Comparison of ENCODE assay signal across 11 mouse cellular contexts in genomic region chr19:5426640-5427290, GRCm38 (mm10). TPM values are rescaled to one million over a fixed set of nuclear protein-coding genes. Genes with fewer than 3 reads are reported as not detected.
DNase-seq lines count a peak whose midpoint lies in the region; ATAC-seq lines count a peak whose summit lies in the region.
"Had no signal": no experiment of that assay in that cellular context is flagged by ENCODE, and none has a peak within 500 bp of the region (broad histone marks: within the 10 kb centered on the region; RNA-seq: fewer than 3 reads in every experiment).

No protein-coding gene starts in this region.

- peaks cover 28% of the 10 kb centered on the region for H3K4me1 ChIP-seq in embryonic facial prominence, embryonic 12.5 days
- peaks cover 47% of the 10 kb centered on the region for H3K4me1 ChIP-seq in hindbrain, embryonic 13.5 days (replicated peaks)
- H3K4me1 ChIP-seq in midbrain, embryonic 12.5 days: peaks cover 32% of the 10 kb centered on the region

- H3K27me3 ChIP-seq in embryonic facial prominence, embryonic 12.5 days: no peaks in the 10 kb centered on the region
- H3K27me3 ChIP-seq in hindbrain, embryonic 13.5 days: no peaks in the 10 kb centered on the region; the same call in 1 of the 2 replicates
- H3K27me3 ChIP-seq in midbrain, embryonic 12.5 days: no peaks in the 10 kb centered on the region

- ATAC-seq in embryonic facial prominence, embryonic 12.5 days (ENCODE audit: insufficient number of reproducible peaks, insufficient read depth, low FRiP score, low TSS enrichment): no peak
- no peak for ATAC-seq in hindbrain, embryonic 13.5 days (ENCODE audit: low FRiP score)
- ATAC-seq in midbrain, embryonic 12.5 days (ENCODE audit: low FRiP score, low read depth): no peak
- ATAC-seq in megakaryocyte progenitor cell, adult 5-6 weeks (replicated peaks; ENCODE audit: poor library complexity): no peak

- peak; percentile 26 for DNase-seq in kidney, adult 9 months
- no peak for DNase-seq in kidney, postnatal 25 days
- no peak for DNase-seq in right cerebral cortex, postnatal 10 days (ENCODE audit: low spot score in 2 of 2)
- no peak for DNase-seq in left cerebral cortex, adult 8-10 months (ENCODE audit: low spot score in 2 of 2)
- DNase-seq: adrenal gland, postnatal 36 days; embryo, embryonic 11 days had no signal

- no peaks in the 10 kb centered on the region for H3K9me3 ChIP-seq in embryonic facial prominence, embryonic 12.5 days
- no peaks in the 10 kb centered on the region for H3K9me3 ChIP-seq in hindbrain, embryonic 13.5 days
- H3K9me3 ChIP-seq in midbrain, embryonic 12.5 days: no peaks in the 10 kb centered on the region

- H3K27ac ChIP-seq in embryonic facial prominence, embryonic 12.5 days: no peak overlapping the region
- H3K27ac ChIP-seq in hindbrain, embryonic 13.5 days: no peak overlapping the region
- 0 out of 2 replicates have a peak overlapping the region, but pooled peaks have one; percentile 4 for H3K27ac ChIP-seq in midbrain, embryonic 12.5 days (replicated peaks)

- H3K9ac ChIP-seq in embryonic facial prominence, embryonic 12.5 days: peak overlapping the region; percentile 81; the same call in 1 of the 2 replicates
- peak overlapping the region; percentile 43 for H3K9ac ChIP-seq in hindbrain, embryonic 13.5 days
- H3K9ac ChIP-seq in midbrain, embryonic 12.5 days (replicated peaks): no peak overlapping the region; the same call in 1 of the 2 replicates

- peaks cover 34% of the 10 kb centered on the region for H3K36me3 ChIP-seq in embryonic facial prominence, embryonic 12.5 days
- peaks cover 26% of the 10 kb centered on the region for H3K36me3 ChIP-seq in hindbrain, embryonic 13.5 days
- peaks cover 29% of the 10 kb centered on the region for H3K36me3 ChIP-seq in midbrain, embryonic 12.5 days

- WGBS in embryonic facial prominence, embryonic 12.5 days: 93% methylated on average over 13 of the region's 13 CpGs
- WGBS in hindbrain, embryonic 13.5 days: 92% methylated on average over 13 of the region's 13 CpGs
- WGBS in midbrain, embryonic 12.5 days: 90% methylated on average over 13 of the region's 13 CpGs

- H3K4me3 ChIP-seq in embryonic facial prominence, embryonic 12.5 days: 0 out of 2 replicates have a peak overlapping the region, but pooled peaks have one; percentile 80
- H3K4me3 ChIP-seq in hindbrain, embryonic 13.5 days: peak overlapping the region; percentile 82
- H3K4me3 ChIP-seq in midbrain, embryonic 12.5 days: peak overlapping the region; percentile 12; the same call in 1 of the 2 replicates

- H3K4me2 ChIP-seq in embryonic facial prominence, embryonic 12.5 days (replicated peaks): peak overlapping the region; percentile 88
- peak overlapping the region; percentile 88; the same call in 1 of the 2 replicates for H3K4me2 ChIP-seq in hindbrain, embryonic 13.5 days
- peak overlapping the region; percentile 79 for H3K4me2 ChIP-seq in midbrain, embryonic 12.5 days (replicated peaks)

RNA-seq across cellular contexts. Expression of gene AI837181, which starts 1.8 kb away (rescaled TPM):
- 67.2 and 67.9 TPM in 2 replicates for polyA plus RNA-seq in embryonic facial prominence, embryonic 12.5 days (2016; fragmentation: Nextera tagmentation; extraction: Ambion mirVana)
- 68.5 and 69.7 TPM in 2 replicates for polyA plus RNA-seq in hindbrain, embryonic 13.5 days (2015; fragmentation: Nextera tagmentation; extraction: Ambion mirVana)
- 52.4 and 60.3 TPM in 2 replicates for polyA plus RNA-seq in midbrain, embryonic 12.5 days (2016; fragmentation: Nextera tagmentation; extraction: Ambion mirVana)
- 18.4 and 18.6 TPM in 2 replicates for total RNA-seq in megakaryocyte progenitor cell, adult 5-6 weeks (2015)
- total RNA-seq in megakaryocyte progenitor cell, adult 5-6 weeks (2017): 8.6 and 11.9 TPM in 2 replicates
- 10 to 100 TPM; 70.4 to 79.1 (median 75.0) TPM for total RNA-seq in left cerebral cortex, adult 8-10 months (2022)

RNA-seq across cellular contexts. Expression of gene Drap1, which starts 2.0 kb away (rescaled TPM):
- polyA plus RNA-seq in embryonic facial prominence, embryonic 12.5 days (2016; fragmentation: Nextera tagmentation; extraction: Ambion mirVana): 303 and 323 TPM in 2 replicates
- 322 and 323 TPM in 2 replicates for polyA plus RNA-seq in hindbrain, embryonic 13.5 days (2015; fragmentation: Nextera tagmentation; extraction: Ambion mirVana)
- 257 and 262 TPM in 2 replicates for polyA plus RNA-seq in midbrain, embryonic 12.5 days (2016; fragmentation: Nextera tagmentation; extraction: Ambion mirVana)
- total RNA-seq in megakaryocyte progenitor cell, adult 5-6 weeks (2015): 120 and 142 TPM in 2 replicates
- total RNA-seq in megakaryocyte progenitor cell, adult 5-6 weeks (2017): 105 and 109 TPM in 2 replicates
- total RNA-seq in left cerebral cortex, adult 8-10 months (2022): 100 to 1,000 TPM; 253 to 272 (median 266) TPM

RNA-seq across cellular contexts. Expression of gene Fosl1, which starts 20.6 kb away (rescaled TPM):
- polyA plus RNA-seq in embryonic facial prominence, embryonic 12.5 days (2016; fragmentation: Nextera tagmentation; extraction: Ambion mirVana): not detected in 2 replicates
- polyA plus RNA-seq in hindbrain, embryonic 13.5 days (2015; fragmentation: Nextera tagmentation; extraction: Ambion mirVana): 0.48 TPM in 1 of 2 replicates, not detected in the other
- polyA plus RNA-seq in midbrain, embryonic 12.5 days (2016; fragmentation: Nextera tagmentation; extraction: Ambion mirVana): not detected in 2 replicates
- 0.47 and 0.98 TPM in 2 replicates for total RNA-seq in megakaryocyte progenitor cell, adult 5-6 weeks (2015)
- total RNA-seq in megakaryocyte progenitor cell, adult 5-6 weeks (2017): 1.2 TPM in 1 of 2 replicates, not detected in the other
- not detected for total RNA-seq in left cerebral cortex, adult 8-10 months (2022)

RNA-seq across cellular contexts. Expression of gene Tsga10ip, which starts 24.4 kb away (rescaled TPM):
- polyA plus RNA-seq in embryonic facial prominence, embryonic 12.5 days (2016; fragmentation: Nextera tagmentation; extraction: Ambion mirVana): 0.45 and 0.55 TPM in 2 replicates
- polyA plus RNA-seq in hindbrain, embryonic 13.5 days (2015; fragmentation: Nextera tagmentation; extraction: Ambion mirVana): 0.18 TPM in 1 of 2 replicates, not detected in the other
- polyA plus RNA-seq in midbrain, embryonic 12.5 days (2016; fragmentation: Nextera tagmentation; extraction: Ambion mirVana): 0.17 and 0.28 TPM in 2 replicates
- total RNA-seq in megakaryocyte progenitor cell, adult 5-6 weeks (2015): not detected in 2 replicates
- 0.34 TPM in 1 of 2 replicates, not detected in the other for total RNA-seq in megakaryocyte progenitor cell, adult 5-6 weeks (2017)
- not detected for total RNA-seq in left cerebral cortex, adult 8-10 months (2022)
- total RNA-seq: adrenal gland, postnatal 36 days; monocyte, adult 5-6 weeks had no signal

RNA-seq across cellular contexts. Expression of gene Ccdc85b, which starts 30.9 kb away (rescaled TPM):
- polyA plus RNA-seq in embryonic facial prominence, embryonic 12.5 days (2016; fragmentation: Nextera tagmentation; extraction: Ambion mirVana): 10.8 and 11.0 TPM in 2 replicates
- polyA plus RNA-seq in hindbrain, embryonic 13.5 days (2015; fragmentation: Nextera tagmentation; extraction: Ambion mirVana): 9.6 and 10.2 TPM in 2 replicates
- 10.1 TPM in 2 replicates for polyA plus RNA-seq in midbrain, embryonic 12.5 days (2016; fragmentation: Nextera tagmentation; extraction: Ambion mirVana)
- 0.99 and 1.2 TPM in 2 replicates for total RNA-seq in megakaryocyte progenitor cell, adult 5-6 weeks (2015)
- total RNA-seq in megakaryocyte progenitor cell, adult 5-6 weeks (2017): 2.5 and 3.0 TPM in 2 replicates
- total RNA-seq in left cerebral cortex, adult 8-10 months (2022): 10 to 100 TPM; 26.2 to 30.7 (median 29.4) TPM

Comparison
In these comparisons a context has a peak if more than half of its experiments do, and no peak if none do; other contexts are left out.
1. H3K4me3 ChIP-seq: peak in every context shown above with its lines; median percentile 82 in hindbrain, embryonic 13.5 days; 80 in embryonic facial prominence, embryonic 12.5 days; 12 in midbrain, embryonic 12.5 days.